Mouse (Mus musculus) liver, postnatal 0 days (tissue): ENCODE data around the gene Dnah11. TPM values are rescaled to one million over a fixed set of nuclear protein-coding genes. Genes with fewer than 3 reads are reported as not detected.

Experiments used
- ATAC-seq: fragments of 200-750 bp; cut with Nextera tagmentation; 2 replicates; pipeline ENCODE4 v1.8.0; 2017; ENCODE audit warnings: mild to moderate bottlenecking, moderate library complexity
- DNase-seq: peaks from one replicate; pipeline ENCODE4 v3.0.0-alpha.2; 2016
- H3K27ac ChIP-seq: fragments of 300-500 bp; sonication (generic); 2 replicates; pipeline ENCODE4 v1.5.1; 2014; ENCODE audit warnings: antibody characterized with exemption, moderate library complexity, mild to moderate bottlenecking, low read depth
- H3K27me3 ChIP-seq: fragments of 300-500 bp; sonication (generic); 2 replicates; pipeline ENCODE4 v1.6.1; 2014; ENCODE audit warnings: low read length, control low read depth, mixed read lengths; ENCODE audit not compliant: insufficient read depth
- H3K36me3 ChIP-seq: fragments of 300-500 bp; sonication (generic); replicated peaks from 2 replicates; pipeline ENCODE4 v1.6.1; 2014; ENCODE audit warnings: mild to moderate bottlenecking, control low read depth, low read length, moderate library complexity, mixed read lengths; ENCODE audit not compliant: insufficient read depth
- H3K4me1 ChIP-seq: fragments of 300-500 bp; sonication (generic); 2 replicates; pipeline ENCODE4 v1.6.1; 2014; ENCODE audit warnings: antibody characterized with exemption, mild to moderate bottlenecking, control low read depth; ENCODE audit not compliant: insufficient read depth
- H3K4me2 ChIP-seq: fragments of 300-500 bp; sonication (generic); 2 replicates; pipeline ENCODE4 v1.6.1; 2014; ENCODE audit warnings: low read depth, mild to moderate bottlenecking, low read length, moderate library complexity, mixed read lengths
- H3K4me3 ChIP-seq: fragments of 300-500 bp; sonication (generic); 2 replicates; pipeline ENCODE4 v1.5.1; 2014; ENCODE audit warnings: low read depth, low read length
- H3K9ac ChIP-seq: fragments of 300-500 bp; sonication (generic); replicated peaks from 2 replicates; pipeline ENCODE4 v1.6.1; 2014; ENCODE audit warnings: mild to moderate bottlenecking, moderate library complexity
- H3K9me3 ChIP-seq: fragments of 300-500 bp; sonication (generic); 2 replicates; pipeline ENCODE4 v1.6.1; 2016; ENCODE audit warnings: mild to moderate bottlenecking, control low read depth, low read length, mixed read lengths
- CTCF ChIP-seq: sonication (generic); IDR thresholded peaks from 2 replicates; pipeline ENCODE4 v1.5.1; 2016; ENCODE audit warnings: antibody characterized with exemption, low read depth
- EP300 ChIP-seq: IDR thresholded peaks from 2 replicates; pipeline ENCODE4 v1.6.1; 2016; ENCODE audit warnings: antibody characterized with exemption, low read depth, mild to moderate bottlenecking
- WGBS: fragments of 180-500 bp; shearing (Covaris S2); extraction: QIAGEN DNeasy Blood & Tissue Kit; methylation state at CpG from one replicate; pipeline ENCODE4 v1.1.7; 2014; ENCODE audit not compliant: insufficient replicate concordance; 5-methylcytosine and 5-hydroxymethylcytosine counted together
- polyA plus RNA-seq: library from polyadenylated mRNA; unstranded; fragments of >200 nt; fragmentation: Nextera tagmentation; extraction: Ambion mirVana; gene quantifications from 2 replicates; pipeline ENCODE4 v1.2.1, GENCODE M21; 2015

The Dnah11 gene
- 0.04 and 0.06 TPM in 2 replicates for polyA plus RNA-seq

DNA sequence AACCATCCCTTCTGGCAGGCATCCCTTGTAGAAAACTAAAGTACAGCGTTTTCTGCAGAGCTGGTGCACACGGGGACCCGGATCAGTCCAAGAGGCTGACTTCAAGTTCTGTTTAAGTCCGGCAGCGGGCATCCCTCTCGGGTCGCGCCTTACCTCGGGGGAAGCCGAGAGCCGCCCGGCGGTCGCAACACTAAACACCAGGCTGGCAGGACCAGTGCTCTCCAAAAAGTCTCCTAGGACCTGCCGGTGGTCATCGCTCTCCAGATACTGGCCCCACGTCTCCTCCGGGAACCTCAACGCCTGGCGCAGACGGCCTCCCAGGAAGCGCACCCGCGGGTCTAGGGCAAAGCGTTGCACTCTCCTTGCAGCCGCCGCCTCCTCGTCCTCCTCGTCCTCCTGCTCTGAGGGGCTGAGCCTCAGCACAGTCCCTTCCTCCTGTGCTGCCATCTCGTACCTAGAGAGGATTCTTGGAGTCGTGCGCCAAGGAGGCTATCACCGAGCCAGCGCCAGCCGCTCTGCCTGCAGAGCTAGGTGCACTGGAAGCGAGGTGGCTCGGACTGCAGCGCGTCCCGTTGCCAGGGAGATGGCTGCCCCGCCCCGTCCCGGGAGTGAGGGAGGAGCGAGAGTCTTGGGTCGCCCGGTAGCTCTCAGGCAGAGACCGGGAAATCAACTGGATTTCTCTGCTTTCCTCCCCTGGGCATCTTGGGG is at the start of gene Dnah11:
Dnah11 (minus strand) TSS at position 658 of the 708 bp plus-strand sequence.
- Histone ChIP-seq H3K27me3 (peaks cover 20% of the 10 kb centered on the region), H3K9me3 (no peaks in the 10 kb centered on the region), H3K4me3 (peak within 1 kb of the TSS; percentile 54), H3K27ac (no peak within 1 kb of the TSS), H3K36me3 (no peaks in the 10 kb centered on the region), H3K4me2 (peak within 1 kb of the TSS; percentile 94), H3K9ac (no peak within 1 kb of the TSS; the same call in 1 of the 2 replicates), H3K4me1 (peaks cover 9% of the 10 kb centered on the region)
- ATAC-seq (peak; percentile 95), DNase-seq (peak; percentile 84)
- TF ChIP-seq EP300 (no peak), CTCF (no peak)
- 1% methylated on average over 47 of the region's 47 CpGs for WGBS

DNA sequence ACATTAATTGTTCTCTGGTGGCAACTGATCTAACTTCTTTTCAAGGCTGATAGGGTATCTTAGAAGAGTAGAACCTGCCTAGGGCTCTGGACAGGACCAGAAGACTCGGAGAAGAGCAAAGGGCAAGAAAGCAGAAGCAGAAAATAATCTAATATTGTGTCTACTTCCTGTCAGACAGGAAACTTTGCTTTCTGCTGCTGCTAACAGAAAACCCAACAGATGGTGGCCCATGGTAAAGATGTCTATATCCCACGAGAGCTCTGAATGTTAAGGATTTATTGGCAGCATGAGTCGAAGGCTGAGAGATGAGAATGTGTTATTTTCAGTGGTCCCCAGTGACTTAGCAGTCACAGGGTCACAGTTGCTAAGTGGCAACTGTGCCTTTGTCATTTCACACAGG is 22.3 kb upstream of the Dnah11 start:
- 19% methylated on average over 3 of the region's 3 CpGs for whole genome bisulfite sequencing
- H3K36me3 ChIP-seq: no peaks in the 10 kb centered on the region

DNA sequence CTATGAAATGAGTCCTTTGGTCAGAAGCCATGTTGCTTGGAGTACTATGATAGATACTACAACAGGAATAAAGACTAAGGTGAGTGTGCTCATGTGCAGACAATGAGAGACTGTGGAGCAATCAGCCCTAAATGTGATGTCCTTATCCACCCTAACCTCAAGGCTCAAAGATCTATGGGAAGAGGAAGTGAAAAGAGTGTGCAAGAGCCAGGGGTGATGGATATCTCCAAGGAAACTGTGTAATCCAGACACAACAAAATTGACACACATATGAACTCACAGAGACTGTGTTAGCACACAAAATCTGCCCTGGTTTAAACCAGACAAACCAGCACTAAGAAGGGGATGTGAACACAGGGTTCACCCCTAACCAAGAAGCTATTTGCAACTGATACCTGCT is 21.2 kb upstream of the Dnah11 start:
- H3K27me3 ChIP-seq: no peaks in the 10 kb centered on the region
- no peaks in the 10 kb centered on the region for H3K36me3 ChIP-seq
- no peaks in the 10 kb centered on the region for H3K9me3 ChIP-seq
- no peak for ATAC-seq
- H3K4me1 ChIP-seq: no peaks in the 10 kb centered on the region; the same call in none of the 2 replicates
- TF ChIP-seq CTCF (no peak), EP300 (no peak)
- H3K9ac ChIP-seq: no peak overlapping the region
- H3K27ac ChIP-seq: no peak overlapping the region
- no peak for DNase-seq
- no peak overlapping the region for H3K4me3 ChIP-seq
- no peak overlapping the region for H3K4me2 ChIP-seq

More for the DNA sequence above, 22.3 kb upstream of the Dnah11 start:
- no peak overlapping the region for H3K4me3 ChIP-seq
- H3K27me3 ChIP-seq: no peaks in the 10 kb centered on the region
- no peak for TF ChIP-seq EP300
- TF ChIP-seq CTCF: no peak
- no peak overlapping the region; the same call in 1 of the 2 replicates for H3K27ac ChIP-seq
- H3K4me2 ChIP-seq: no peak overlapping the region
- no peak overlapping the region for H3K9ac ChIP-seq
- no peak for ATAC-seq
- H3K9me3 ChIP-seq: no peaks in the 10 kb centered on the region
- H3K4me1 ChIP-seq: no peaks in the 10 kb centered on the region; the same call in none of the 2 replicates
- DNase-seq: no peak

DNA sequence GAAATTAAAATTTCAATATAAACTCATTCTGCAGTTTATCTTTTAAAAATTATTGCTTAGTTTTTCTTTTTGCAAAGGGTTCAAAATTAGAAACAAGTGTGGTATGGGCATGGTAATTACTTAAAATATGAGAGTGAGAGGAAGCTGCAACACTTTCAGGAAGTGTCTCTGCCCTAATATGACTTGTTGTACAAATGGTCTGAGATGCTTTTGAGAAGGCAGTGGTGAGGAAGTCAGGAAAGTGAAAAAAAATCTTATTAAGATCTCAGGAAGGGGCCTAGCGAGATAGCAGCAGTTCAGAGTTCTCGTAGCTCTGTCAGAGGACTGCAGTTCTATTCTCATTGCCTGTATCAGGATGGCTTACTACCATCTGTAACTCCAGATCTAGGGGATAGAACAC is 13.3 kb upstream of the Dnah11 start:
- ATAC-seq (no peak), DNase-seq (no peak)
- no peak overlapping the region for H3K4me2 ChIP-seq
- H3K4me3 ChIP-seq: no peak overlapping the region
- 41% methylated on average over 2 of the region's 2 CpGs for WGBS
- TF ChIP-seq CTCF (no peak), EP300 (no peak)
- H3K27me3 ChIP-seq: no peaks in the 10 kb centered on the region
- no peak overlapping the region for H3K27ac ChIP-seq
- no peaks in the 10 kb centered on the region for H3K9me3 ChIP-seq
- H3K9ac ChIP-seq: no peak overlapping the region
- H3K36me3 ChIP-seq: no peaks in the 10 kb centered on the region
- H3K4me1 ChIP-seq: no peaks in the 10 kb centered on the region

DNA sequence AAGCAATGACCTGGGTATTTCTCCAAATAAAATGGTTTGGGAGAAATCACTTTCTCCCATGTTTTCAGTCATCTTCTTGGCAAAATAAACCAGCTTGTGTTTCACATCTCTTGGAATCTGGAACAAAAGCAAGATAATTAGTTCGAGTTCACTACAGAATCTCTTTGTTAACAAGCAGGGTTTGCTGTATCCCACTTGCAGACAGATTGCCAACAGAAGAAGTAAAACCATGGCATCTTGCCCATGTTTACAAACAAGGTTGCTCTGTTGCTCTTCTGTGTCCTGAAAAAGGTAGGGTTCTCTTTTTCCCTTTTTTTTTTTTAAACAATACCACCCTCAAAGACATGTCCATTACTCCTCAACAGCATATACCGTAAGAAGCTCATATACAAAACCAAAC is 2.3 kb downstream of the Dnah11 start:
- H3K27ac ChIP-seq: no peak overlapping the region
- 60% methylated on average over 2 of the region's 2 CpGs for WGBS
- H3K36me3 ChIP-seq: no peaks in the 10 kb centered on the region
- H3K9me3 ChIP-seq: no peaks in the 10 kb centered on the region
- no peak overlapping the region for H3K9ac ChIP-seq
- DNase-seq (no peak), ATAC-seq (no peak)
- H3K4me1 ChIP-seq: peaks cover 9% of the 10 kb centered on the region
- H3K4me2 ChIP-seq: no peak overlapping the region
- TF ChIP-seq CTCF: no peak
- no peak for TF ChIP-seq EP300
- no peak overlapping the region for H3K4me3 ChIP-seq
- H3K27me3 ChIP-seq: peaks cover 20% of the 10 kb centered on the region

DNA sequence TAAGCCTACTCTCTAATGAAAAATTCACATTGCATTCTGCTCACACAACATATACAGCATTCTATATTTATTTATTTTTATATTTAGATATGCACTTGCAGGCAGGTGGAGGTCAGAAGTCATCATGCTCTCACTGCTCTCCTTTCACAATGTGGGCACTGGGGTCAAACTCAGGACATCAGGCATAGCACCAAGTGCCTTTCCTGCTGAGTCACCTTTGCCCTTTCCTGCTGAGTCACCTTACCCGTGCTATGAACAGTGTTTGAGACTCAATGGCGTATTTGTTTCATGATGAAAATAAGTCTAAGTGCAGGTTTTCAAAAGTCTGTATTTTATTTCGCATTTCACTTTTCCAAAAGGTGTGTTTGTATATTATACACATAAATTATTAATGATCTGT is 9.3 kb downstream of the Dnah11 start:
- TF ChIP-seq EP300: no peak; the same call in 1 of the 2 replicates
- no peak for TF ChIP-seq CTCF
- peak; percentile 55 for ATAC-seq
- H3K4me1 ChIP-seq: peaks cover 5% of the 10 kb centered on the region
- no peaks in the 10 kb centered on the region for H3K36me3 ChIP-seq
- no peak overlapping the region for H3K4me3 ChIP-seq
- no peaks in the 10 kb centered on the region for H3K27me3 ChIP-seq
- no peaks in the 10 kb centered on the region for H3K9me3 ChIP-seq
- no peak overlapping the region for H3K4me2 ChIP-seq
- DNase-seq: peak; percentile 49
- 56% methylated on average over 3 of the region's 3 CpGs for WGBS
- no peak overlapping the region for H3K9ac ChIP-seq
- H3K27ac ChIP-seq: no peak overlapping the region
